Mouse (Mus musculus): ENCODE measurements around the gene Kazald1. TPM values are rescaled to one million over a fixed set of nuclear protein-coding genes. Genes with fewer than 3 reads are reported as not detected.

Kazald1 gene
- total RNA-seq, 2 experiments from 2014 or later: 1.3 to 1.6 TPM

GRCm38 (mm10) chr19:45047417-45047934, 27.6 kb upstream of the Kazald1 start, which contains the start of gene Sfxn3:
Gene Sfxn3, plus strand, starts transcription at chr19:45047503.
- intact Hi-C loops (cut with DNase I): loop anchor here (1.0 kb wide), 1 partner anchor 30 kb away; no protein-coding TSS in a partner anchor
- peak; percentile 93 to 96 for DNase-seq (ENCODE audit: low spot score in 2 of 2)

GRCm38 (mm10) chr19:45047935-45048643, 27.0 kb upstream of the Kazald1 start:
- intact Hi-C loops (cut with DNase I): loop anchor here (1.0 kb wide), 1 partner anchor 31 kb away; no protein-coding TSS in a partner anchor
- peak; percentile 78 to 95 for DNase-seq (ENCODE audit: low spot score in 2 of 2)

- intact Hi-C loops (cut with DNase I): no loop called here
- DNase-seq (ENCODE audit: low spot score in 2 of 2): no peak
Observed at GRCm38 (mm10) chr19:45048644-45049365, 26.2 kb upstream of the Kazald1 start.

- intact Hi-C loops (cut with DNase I): no loop called here
- DNase-seq (ENCODE audit: low spot score in 2 of 2): no peak
Observed at GRCm38 (mm10) chr19:45049523-45049922, 25.5 kb upstream of the Kazald1 start.

GRCm38 (mm10) chr19:45053451-45053850, 21.6 kb upstream of the Kazald1 start:
- intact Hi-C loops (cut with DNase I): no loop called here
- no peak for DNase-seq (ENCODE audit: low spot score in 2 of 2)

- DNase-seq (ENCODE audit: low spot score in 2 of 2): peak in 1 of 2 experiments; percentile 70
- intact Hi-C loops (cut with DNase I): no loop called here
Observed at GRCm38 (mm10) chr19:45054892-45055690, 19.9 kb upstream of the Kazald1 start.

GRCm38 (mm10) chr19:45056364-45056763, 18.7 kb upstream of the Kazald1 start:
- intact Hi-C loops (cut with DNase I): no loop called here
- peak in 1 of 2 experiments; percentile 78 for DNase-seq (ENCODE audit: low spot score in 2 of 2)

GRCm38 (mm10) chr19:45056908-45057698, 17.9 kb upstream of the Kazald1 start:
- DNase-seq (ENCODE audit: low spot score in 2 of 2): no peak
- intact Hi-C loops (cut with DNase I): no loop called here

GRCm38 (mm10) chr19:45057724-45058112, 17.3 kb upstream of the Kazald1 start:
- intact Hi-C loops (cut with DNase I): no loop called here
- DNase-seq (ENCODE audit: low spot score in 2 of 2): no peak

GRCm38 (mm10) chr19:45058113-45058839, 16.8 kb upstream of the Kazald1 start:
- DNase-seq (ENCODE audit: low spot score in 2 of 2): peak; percentile 90 to 95
- intact Hi-C loops (cut with DNase I): no loop called here

- no peak for DNase-seq (ENCODE audit: low spot score in 2 of 2)
- intact Hi-C loops (cut with DNase I): no loop called here
Observed at GRCm38 (mm10) chr19:45058841-45059240, 16.2 kb upstream of the Kazald1 start.

GRCm38 (mm10) chr19:45063565-45064292, 11.3 kb upstream of the Kazald1 start:
- DNase-seq (ENCODE audit: low spot score in 2 of 2): no peak

GRCm38 (mm10) chr19:45065226-45065625, 9.8 kb upstream of the Kazald1 start:
- intact Hi-C loops (cut with DNase I): no loop called here
- no peak for DNase-seq (ENCODE audit: low spot score in 2 of 2)

More at GRCm38 (mm10) chr19:45063565-45064292, 11.3 kb upstream of the Kazald1 start:
- intact Hi-C loops (cut with DNase I): no loop called here

GRCm38 (mm10) chr19:45067170-45067569, 7.9 kb upstream of the Kazald1 start:
- DNase-seq (ENCODE audit: low spot score in 2 of 2): no peak

GRCm38 (mm10) chr19:45067758-45068510, 7.1 kb upstream of the Kazald1 start:
- intact Hi-C loops (cut with DNase I): no loop called here

More at GRCm38 (mm10) chr19:45067170-45067569, 7.9 kb upstream of the Kazald1 start:
- intact Hi-C loops (cut with DNase I): no loop called here

GRCm38 (mm10) chr19:45073871-45074542, 1.0 kb upstream of the Kazald1 start:
- peak; percentile 69 to 82 for DNase-seq (ENCODE audit: low spot score in 2 of 2)
- intact Hi-C loops (cut with DNase I): loop anchor here (2.0 kb wide), 1 partner anchor 87 kb away; no protein-coding TSS in a partner anchor

More at GRCm38 (mm10) chr19:45067758-45068510, 7.1 kb upstream of the Kazald1 start:
- DNase-seq (ENCODE audit: low spot score in 2 of 2): no peak

Data from left cerebral cortex, postnatal 14 days (tissue).